Mouse (Mus musculus) mouse trophoblast stem cell (cell line): ENCODE measurements around the gene Anks1.

Source experiments
- in situ Hi-C, 2 experiments: fragments of 300-500 bp; cut with MseI, MboI; formaldehyde crosslinking; loops; 2 replicates in 1 of 2; 3 replicates in 1 of 2; pipeline ENCODE4 v1.15.1; 2025

The Anks1 gene

DNA sequence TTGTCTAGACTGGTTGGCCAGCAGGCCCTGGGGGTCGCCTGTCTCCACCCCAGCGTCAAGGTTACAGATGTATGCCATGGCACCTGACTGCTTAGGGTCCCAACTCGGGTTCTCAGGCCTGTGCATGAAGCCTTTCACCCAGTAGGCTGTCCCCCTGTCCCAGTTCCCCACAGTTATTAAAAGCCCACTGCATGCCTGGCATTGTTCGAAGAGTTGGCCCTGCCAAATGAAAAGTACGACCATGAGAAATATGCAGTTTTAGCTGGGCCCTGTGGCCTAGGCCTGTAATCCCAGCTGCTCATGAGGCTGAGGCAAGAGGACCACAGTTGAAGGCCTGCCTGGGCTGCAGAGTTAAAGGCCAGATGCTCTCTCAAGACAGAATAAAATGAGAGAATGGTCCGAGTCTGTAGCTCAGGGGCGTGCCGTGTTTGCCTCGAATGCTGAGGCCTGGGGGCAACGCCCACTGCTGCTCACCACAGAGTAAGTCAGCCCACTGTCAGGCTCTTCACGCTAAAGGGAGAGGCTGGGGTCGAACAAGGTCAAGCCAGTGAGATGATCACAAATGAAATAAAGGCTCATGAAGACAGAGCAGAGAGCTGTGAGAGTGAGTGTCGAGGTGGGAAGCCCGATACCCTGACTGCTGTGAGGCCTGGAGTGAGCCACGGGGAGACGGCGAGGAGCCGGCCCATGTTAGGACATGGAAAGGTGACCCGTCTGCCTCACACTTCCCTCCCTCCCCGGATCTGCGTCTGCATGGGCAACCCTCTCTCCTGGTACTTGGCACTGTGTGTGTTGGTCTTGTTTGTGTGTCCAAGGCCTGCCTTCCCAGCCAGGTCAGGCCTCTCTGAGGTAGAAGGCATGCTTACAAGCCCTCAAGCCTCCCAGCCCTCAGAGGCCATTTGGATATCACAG, 110.9 kb downstream of the Anks1 start:
- in situ Hi-C loops = no loop called here

GRCm38 (mm10) chr17:28021911-28022310, 112.8 kb downstream of the Anks1 start:
- in situ Hi-C loops = no loop called here

DNA sequence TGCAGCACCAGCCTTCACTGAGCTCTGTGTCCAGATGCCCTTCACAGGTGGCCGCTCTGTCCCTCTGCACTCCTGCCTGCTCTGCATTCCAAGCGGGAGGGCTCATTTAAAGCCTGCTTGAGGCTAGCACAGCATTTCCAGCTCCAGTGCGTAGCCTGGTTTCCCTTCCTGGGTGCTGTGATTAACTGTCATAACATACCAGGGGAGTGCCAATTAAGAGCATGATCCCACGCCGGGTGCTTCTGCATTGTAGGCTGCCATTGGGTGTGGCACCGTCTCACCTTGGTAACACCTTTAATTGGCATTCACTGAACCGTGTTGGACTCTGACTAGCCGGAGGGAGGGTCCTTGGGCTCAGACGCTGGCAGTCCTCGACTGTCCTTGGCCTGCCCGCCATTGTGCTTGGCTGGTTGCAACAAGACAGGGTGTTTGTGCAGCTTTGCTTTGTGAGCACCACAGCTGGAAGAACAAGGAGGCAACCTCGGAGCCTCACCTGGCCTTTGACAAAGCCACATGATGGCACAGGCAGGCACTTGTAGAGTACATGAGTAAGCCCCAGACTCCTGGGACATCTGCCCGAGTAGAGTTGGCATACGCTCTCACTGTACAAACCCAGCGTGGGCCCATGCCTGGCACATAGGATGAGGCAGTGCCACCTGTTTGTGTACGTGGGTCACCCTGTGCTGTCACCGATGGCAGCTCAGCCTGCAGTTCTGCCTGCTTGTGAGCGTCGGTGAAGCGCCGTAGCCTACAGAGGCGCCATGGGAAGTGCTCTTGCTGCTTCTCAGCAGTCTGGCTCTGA, 113.9 kb downstream of the Anks1 start:
- in situ Hi-C loops = no loop called here

DNA sequence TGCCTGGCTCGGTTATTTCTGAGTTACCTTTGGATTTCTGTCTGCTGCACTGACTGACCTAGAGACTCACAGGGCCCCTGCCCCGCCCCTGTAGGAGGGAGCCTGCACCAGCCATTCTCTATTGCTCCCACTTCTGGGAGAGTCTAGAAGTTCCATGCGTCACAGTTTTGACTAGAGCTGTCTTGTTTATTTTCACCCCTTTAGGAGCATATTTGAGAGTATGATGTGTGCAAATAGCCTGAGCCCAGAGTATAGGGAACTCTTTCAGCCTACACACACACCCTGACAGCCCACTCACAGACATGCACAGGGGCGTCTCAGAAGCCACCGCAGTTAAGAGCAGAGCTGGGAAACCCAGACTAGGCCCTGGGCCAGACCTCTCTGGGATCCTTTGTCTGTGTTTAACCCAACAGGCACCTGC, 116.4 kb downstream of the Anks1 start:
- in situ Hi-C loops = no loop called here

- in situ Hi-C loops = no loop called here
Observed at GRCm38 (mm10) chr17:28026111-28026872, 117.2 kb downstream of the Anks1 start.

DNA sequence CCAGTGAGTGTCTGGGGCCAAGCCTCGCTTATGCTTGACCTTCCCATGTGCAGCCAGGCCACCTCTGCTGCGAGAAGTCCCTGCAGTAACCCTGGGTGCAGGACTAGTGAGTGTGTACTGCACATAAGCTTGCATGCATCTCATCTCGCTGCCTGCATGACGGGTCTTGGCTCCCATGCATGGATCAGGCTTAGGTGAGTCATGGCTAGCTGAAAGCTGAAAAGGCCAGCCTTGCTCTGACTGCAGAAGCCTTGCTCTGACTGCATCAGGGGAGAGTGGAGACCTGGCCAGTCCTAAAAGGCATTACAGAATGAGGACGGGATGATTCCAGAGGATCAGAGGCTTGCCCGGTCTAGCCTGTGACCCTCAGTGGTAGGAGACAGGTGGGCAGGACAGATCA, 118.1 kb downstream of the Anks1 start:
- in situ Hi-C loops = no loop called here

- in situ Hi-C loops = no loop called here
Observed at GRCm38 (mm10) chr17:28028236-28028635, 119.1 kb downstream of the Anks1 start.

DNA sequence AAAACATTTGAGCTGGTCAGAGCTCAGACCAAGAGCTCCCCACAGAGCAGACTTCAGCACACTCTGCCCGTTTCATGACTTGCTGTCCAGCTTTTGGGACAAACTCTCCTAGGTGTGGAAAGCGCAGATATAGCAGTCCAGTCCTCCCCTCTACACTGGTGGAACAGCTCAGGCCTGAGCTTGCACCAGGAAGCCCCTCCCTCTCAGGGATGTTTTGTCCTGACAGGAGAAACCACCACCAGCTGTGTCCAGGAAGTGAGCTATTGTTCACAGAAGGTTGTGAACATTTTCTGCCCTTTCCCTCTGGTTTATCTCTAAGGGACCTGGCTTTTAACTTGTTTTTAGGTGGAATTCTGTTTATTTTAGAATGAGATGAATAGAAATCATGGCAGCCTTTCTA, 120.2 kb downstream of the Anks1 start:
- in situ Hi-C loops = no loop called here

DNA sequence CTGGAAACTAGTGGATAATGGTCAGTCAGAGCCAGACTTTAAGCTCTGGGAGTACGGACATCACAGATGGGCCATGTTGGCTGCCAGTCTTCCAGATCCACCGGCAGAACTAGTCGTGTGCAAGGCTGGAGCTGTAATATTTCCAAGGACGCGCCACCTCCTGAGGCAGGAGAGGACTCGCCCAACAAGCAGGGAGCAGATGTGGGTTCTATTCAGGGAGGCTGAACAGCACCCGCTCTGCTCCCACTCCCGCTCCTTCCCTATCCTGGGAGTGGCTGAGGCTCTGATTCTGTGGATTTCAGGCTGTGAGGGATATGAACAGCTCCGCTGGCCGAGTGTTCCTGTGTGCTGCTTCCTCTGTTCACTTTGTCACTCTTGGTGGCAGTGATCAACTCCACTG, 121.3 kb downstream of the Anks1 start:
- in situ Hi-C loops = no loop called here

DNA sequence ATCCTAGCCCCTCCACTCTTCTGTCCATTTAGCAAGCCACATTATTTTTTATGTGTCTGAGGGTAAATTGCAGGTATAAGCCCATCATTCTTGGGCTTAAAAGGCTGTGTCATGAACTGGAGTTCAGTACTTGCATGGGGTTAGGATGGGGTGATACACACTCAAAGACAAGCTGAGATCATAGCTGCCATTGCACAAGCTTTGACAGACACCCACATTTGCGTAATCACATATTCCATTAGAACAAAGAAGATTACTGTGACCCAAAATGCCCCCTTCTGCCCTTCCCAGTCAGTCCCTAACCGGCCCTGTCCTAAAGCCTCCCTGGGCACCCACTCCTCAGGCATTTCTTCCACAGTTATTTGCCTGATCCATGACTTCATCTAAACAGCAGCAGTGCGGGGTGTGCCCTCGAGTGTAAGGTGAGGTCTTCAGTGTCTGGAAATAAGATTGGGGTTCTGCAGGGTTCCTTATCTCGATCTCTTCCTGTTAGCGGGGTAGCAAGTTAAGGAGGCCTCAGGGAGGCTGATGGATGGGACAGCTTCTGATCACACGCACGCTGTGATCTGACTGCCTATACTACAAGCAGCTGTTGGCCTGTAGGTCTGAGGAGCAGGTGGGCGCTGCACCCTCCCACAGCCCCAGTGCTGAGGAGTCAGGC, 122.3 kb downstream of the Anks1 start:
- in situ Hi-C loops = no loop called here

GRCm38 (mm10) chr17:28032219-28032618, 123.1 kb downstream of the Anks1 start:
- in situ Hi-C loops = no loop called here

GRCm38 (mm10) chr17:28033046-28033580, 124.0 kb downstream of the Anks1 start:
- in situ Hi-C loops = no loop called here

DNA sequence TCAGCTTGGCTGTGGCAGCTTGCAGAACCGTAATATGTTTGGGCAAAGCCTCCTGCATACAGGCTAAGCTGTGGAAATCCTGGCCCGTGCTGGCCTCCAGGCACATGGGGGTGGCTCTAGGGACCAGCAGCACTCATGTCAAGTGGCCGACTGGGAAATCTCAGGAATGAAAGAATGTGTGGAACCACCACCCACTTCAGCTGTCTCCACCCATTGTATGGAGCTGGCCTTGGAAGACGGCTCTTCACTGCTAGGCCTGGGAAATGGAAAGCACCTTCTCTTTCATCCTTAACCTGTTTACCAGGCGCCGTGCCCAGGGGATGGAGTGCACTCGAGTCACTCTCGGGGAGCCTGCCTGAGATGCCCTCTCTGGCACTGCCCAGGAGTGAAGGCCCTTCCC, 125.9 kb downstream of the Anks1 start:
- in situ Hi-C loops = no loop called here

DNA sequence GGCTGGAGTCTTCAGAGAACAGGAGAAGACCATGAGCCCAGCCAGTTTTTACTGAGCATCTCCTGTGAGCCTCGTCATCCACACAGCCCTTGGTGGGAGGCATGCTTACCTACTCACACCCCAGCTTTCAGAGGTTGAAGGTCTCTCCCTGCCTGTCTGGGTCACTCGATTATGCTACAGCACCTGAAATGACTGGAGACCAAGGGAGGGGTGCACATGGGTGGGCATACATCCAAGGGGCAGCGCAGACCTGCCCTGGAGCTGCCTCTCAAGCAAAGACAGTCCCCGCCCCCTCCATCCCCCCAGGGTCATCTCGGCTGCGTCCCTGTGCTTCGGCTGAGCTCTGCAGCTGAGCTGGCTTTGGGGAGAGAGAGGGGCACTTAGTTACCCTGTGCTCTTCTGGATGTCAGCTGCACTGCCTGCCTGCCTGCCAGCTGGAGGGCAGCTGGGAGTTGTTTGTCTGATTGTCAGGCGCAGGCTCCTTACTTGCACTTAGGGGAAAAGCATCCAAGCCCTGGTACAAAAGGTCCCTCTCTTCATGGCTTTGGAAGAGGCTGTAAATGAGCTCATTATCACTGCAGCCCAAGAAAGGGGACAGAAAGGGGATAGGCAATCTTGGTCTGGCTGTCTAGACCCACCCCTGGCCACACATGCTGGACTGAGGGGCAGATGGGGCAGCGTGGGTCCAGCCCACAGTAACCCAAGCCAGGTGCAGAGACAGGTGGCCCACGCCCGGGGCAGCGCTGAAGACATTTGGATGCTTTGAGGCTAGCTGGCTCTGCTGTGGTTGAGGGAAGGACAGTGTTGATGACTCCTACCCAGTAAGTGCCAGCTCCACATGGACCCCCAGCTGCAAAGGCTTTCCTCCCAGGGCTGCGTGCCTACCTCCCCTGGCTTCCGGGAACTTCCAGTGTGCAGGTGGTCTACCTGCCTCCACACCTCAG, 128.0 kb downstream of the Anks1 start:
- in situ Hi-C loops = no loop called here

DNA sequence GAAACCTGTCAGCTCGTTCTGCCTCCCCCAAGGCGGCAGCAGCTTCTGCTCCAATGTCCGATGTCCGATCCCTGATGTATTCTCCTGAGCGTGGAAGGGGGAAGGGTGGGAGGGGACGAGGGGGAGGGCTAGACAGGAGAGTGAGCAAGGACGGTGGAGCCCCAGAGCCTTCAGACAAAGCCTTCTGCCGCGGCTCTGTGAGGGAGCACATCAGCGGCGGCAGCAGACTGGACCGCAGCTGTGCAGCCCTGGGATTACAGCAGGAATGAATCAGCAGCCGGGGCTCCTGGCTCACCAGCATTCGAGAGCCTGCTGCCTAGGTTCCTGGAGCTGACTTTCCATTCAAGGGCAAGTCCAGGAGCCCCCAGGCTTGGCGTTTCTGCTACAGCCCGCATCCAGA, 131.5 kb downstream of the Anks1 start:
- in situ Hi-C loops = no loop called here

- in situ Hi-C loops = no loop called here
Observed at GRCm38 (mm10) chr17:28041298-28041697, 132.2 kb downstream of the Anks1 start.

GRCm38 (mm10) chr17:28042299-28042771, 133.2 kb downstream of the Anks1 start:
- in situ Hi-C loops = no loop called here

DNA sequence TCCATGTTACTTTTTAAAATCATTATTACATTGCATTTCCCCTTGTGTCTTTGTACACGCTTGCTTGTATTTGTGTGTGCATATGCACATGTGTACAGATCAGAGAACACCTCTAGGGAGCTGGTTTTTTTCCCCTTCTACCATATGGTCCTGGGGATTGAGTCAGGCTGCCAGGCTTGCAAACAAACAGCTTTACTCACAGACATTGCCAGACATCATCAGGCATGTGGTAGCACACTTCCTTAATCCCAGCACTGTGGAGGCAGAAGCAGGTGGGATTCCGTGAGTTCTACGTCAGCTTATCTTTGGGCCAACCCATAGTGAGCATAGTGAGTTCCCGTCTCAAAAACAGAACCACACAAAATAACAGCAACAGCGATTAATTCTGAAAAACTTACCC, 137.9 kb downstream of the Anks1 start:
- in situ Hi-C loops = no loop called here

DNA sequence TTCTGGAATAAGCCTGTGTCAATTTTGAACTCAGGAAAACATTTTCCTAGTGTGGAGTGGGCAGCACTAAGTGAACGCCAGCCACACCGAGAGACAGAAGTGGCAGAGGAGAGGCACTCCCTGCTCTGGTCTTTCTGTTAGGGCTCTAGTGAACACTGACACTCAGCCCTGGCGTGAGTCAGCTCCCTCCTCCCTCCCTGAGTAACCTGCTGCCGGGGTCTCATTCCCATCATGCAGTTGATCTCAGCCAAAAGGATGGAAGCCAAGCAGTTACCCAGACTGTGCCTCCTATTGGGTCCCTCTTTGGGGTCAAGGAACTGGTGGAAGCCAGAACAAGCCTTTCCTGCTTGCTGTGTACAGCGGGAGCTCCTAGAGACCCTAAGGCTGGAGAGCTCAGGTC, 138.4 kb downstream of the Anks1 start:
- in situ Hi-C loops = no loop called here

DNA sequence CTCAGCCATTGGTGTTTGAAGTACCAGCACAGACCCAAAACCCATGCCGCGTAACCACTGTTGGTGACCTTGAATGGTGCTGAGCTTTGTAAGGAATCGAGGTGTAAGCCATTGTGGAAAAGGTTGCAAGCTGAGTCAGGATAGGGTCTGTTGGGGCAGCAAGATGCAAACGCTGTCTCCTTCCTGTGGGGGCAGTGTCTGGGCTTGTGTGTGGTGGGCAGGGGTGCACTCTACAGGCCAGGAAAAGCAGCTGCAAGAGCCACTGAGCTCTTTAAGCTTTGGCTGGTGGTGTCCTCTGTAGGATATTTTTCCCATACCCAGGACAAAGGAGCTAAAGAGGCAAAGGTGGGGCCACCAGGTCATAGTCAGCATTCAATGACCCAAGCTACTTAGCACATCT, 139.3 kb downstream of the Anks1 start:
- in situ Hi-C loops = no loop called here
